Mouse (Mus musculus) layer of hippocampus, postnatal 25 days (tissue): Measurements from ENCODE around the gene Tprn. TPM values are rescaled to one million over a fixed set of nuclear protein-coding genes. Genes with fewer than 3 reads are reported as not detected.

ENCODE experiments used
- DNase-seq, 2 experiments: peaks; one replicate each; pipeline ENCODE4 v3.0.0; 2022; ENCODE audit warnings: mixed read lengths in 2 of 2, low spot score in 1 of 2; ENCODE audit errors: extremely low spot score in 1 of 2
- total RNA-seq, 2 experiments: library from RNA; stranded (reverse); gene quantifications; 2 replicates each; pipeline ENCODE4 v1.2.3; 2021

Gene Tprn
- total RNA-seq, 2 experiments from 2014 or later, result 27.0 to 29.4 TPM

- DNase-seq, result peak; percentile 52 to 70
Observed at GRCm38 (mm10) chr2:25290101-25290815, 27.8 kb downstream of the Tprn start.

- peak in 1 of 2 experiments; percentile 53 for DNase-seq
Observed at GRCm38 (mm10) chr2:25290816-25291130, 28.4 kb downstream of the Tprn start.

- no peak for DNase-seq
Observed at GRCm38 (mm10) chr2:25291184-25292053, 29.0 kb downstream of the Tprn start.

GRCm38 (mm10) chr2:25292054-25292544, 29.7 kb downstream of the Tprn start:
- no peak for DNase-seq

GRCm38 (mm10) chr2:25292856-25293255, 30.4 kb downstream of the Tprn start:
- peak; percentile 72 to 89 for DNase-seq

GRCm38 (mm10) chr2:25293706-25294105, 31.3 kb downstream of the Tprn start:
- no peak for DNase-seq

GRCm38 (mm10) chr2:25297093-25297492, 34.7 kb downstream of the Tprn start:
- no peak for DNase-seq

GRCm38 (mm10) chr2:25298046-25298445, 35.6 kb downstream of the Tprn start:
- DNase-seq, result no peak

- DNase-seq, result no peak
Observed at GRCm38 (mm10) chr2:25303452-25303851, 41.0 kb downstream of the Tprn start.

- DNase-seq, result no peak
Observed at GRCm38 (mm10) chr2:25303931-25304656, 41.7 kb downstream of the Tprn start.

- DNase-seq, result no peak
Observed at GRCm38 (mm10) chr2:25304657-25305541, 42.5 kb downstream of the Tprn start.

- DNase-seq, result no peak
Observed at GRCm38 (mm10) chr2:25305587-25306359, 43.4 kb downstream of the Tprn start.

- no peak for DNase-seq
Observed at GRCm38 (mm10) chr2:25310180-25310579, 47.8 kb downstream of the Tprn start.

GRCm38 (mm10) chr2:25310969-25311368, 48.6 kb downstream of the Tprn start:
- no peak for DNase-seq

GRCm38 (mm10) chr2:25311491-25311891, 49.1 kb downstream of the Tprn start:
- DNase-seq, result no peak

- DNase-seq, result no peak
Observed at GRCm38 (mm10) chr2:25318119-25318966, 55.9 kb downstream of the Tprn start.

GRCm38 (mm10) chr2:25318971-25319773, 56.8 kb downstream of the Tprn start, which contains the start of gene Grin1:
Gene Grin1 (minus strand): TSS chr2:25319187.
- DNase-seq, result peak; percentile 76 to 81
